Mouse (Mus musculus): ENCODE data around the gene R3hdm4.
A peak's percentile ranks its signal among the peaks of the same experiment; 100 is the strongest.

DNA sequence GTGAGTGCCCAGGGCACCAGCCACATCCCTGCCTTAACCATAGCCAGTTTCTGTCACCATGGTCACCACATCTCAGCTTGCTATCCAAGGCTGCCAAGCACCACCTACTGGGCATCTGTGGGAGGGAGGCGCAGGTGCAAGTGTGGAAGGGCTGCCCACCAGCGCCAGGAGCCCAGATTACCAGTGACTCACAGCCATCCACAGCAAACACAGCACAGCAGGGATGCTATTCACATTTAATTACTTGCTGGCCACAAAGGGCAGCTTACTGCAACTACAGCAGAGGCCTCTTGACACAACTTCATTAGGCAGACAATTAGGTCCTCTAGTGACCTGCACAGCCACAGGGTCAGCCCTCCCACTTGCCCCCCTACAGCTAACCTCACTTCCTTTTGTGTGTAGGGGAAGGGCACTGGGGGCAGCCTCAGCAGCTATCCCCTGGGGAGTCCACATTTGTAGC lies 20.0 kb downstream of the R3hdm4 start:
- no peak for TF ChIP-seq CHD2 (IDR thresholded peaks at IDR 0.05; ENCODE audit: low read length)
- TF ChIP-seq POLR2AphosphoS2 (IDR thresholded peaks at IDR 0.05; ENCODE audit: low read length) = no peak
- no peak for TF ChIP-seq POLR2A (IDR thresholded peaks at IDR 0.05; ENCODE audit: control insufficient read depth in 1 of 2, insufficient read depth in 1 of 2, low read depth in 1 of 2, low read length in 2 of 2, poor library complexity in 1 of 2)
- TF ChIP-seq SMC3 (IDR thresholded peaks at IDR 0.05; ENCODE audit: low read depth, low read length) = no peak
- peak in 1 of 3 experiments; percentile 6; a peak in 1 of 6 replicates for TF ChIP-seq CTCF (IDR thresholded peaks at IDR 0.05 in 2 of 3, conservative IDR thresholded peaks at IDR 0.05 in 1 of 3; ENCODE audit: control insufficient read depth in 1 of 3, insufficient read depth in 1 of 3, low read depth in 2 of 3, low read length in 3 of 3, poor library complexity in 1 of 3, severe bottlenecking in 1 of 3)
- no peak for TF ChIP-seq SIN3A (IDR thresholded peaks at IDR 0.05; ENCODE audit: low read length)
- TF ChIP-seq POLR2AphosphoS5 (IDR thresholded peaks at IDR 0.05; ENCODE audit: borderline replicate concordance, low read depth, low read length) = no peak
- no peak for TF ChIP-seq NELFE (IDR thresholded peaks at IDR 0.05; ENCODE audit: low read depth, low read length)
- no peak for TF ChIP-seq MAFK (IDR thresholded peaks at IDR 0.05; ENCODE audit: borderline replicate concordance, low read depth, low read length)
- TF ChIP-seq MYB (IDR thresholded peaks at IDR 0.05; ENCODE audit: low read depth, low read length) = no peak

Measured in MEL (cell line).